Mouse (Mus musculus): ENCODE data around the gene Ctnna2.

DNA sequence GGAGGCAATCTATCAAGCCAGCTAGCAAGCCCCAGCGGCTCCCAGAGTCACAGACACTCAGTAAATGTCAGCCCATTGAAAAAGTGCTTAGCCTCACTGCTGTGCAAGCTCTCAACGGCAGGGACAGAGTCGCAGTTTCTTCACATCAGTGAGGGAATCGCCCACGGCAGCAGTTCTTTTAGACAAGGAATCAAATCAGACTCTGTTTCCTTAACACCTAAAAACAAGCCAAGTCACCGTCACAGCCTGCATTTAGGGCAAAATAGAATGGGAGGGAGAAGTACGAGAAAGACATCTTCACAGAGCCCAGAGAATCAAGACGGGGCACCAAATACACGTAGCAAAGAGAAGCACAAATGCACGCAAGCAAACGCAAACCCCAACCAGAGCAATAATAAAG lies 535.6 kb downstream of the Ctnna2 start:
- no peak for TF ChIP-seq POLR2A (IDR thresholded peaks at IDR 0.05; ENCODE audit: insufficient read length, low read depth)
- TF ChIP-seq TCF12 (IDR thresholded peaks at IDR 0.05; ENCODE audit: insufficient read depth, poor library complexity, severe bottlenecking) = no peak
- no peak for TF ChIP-seq POLR2AphosphoS2 (IDR thresholded peaks at IDR 0.05; ENCODE audit: insufficient read length, low read depth)
